Mouse (Mus musculus): Measurements from ENCODE around the gene Bet1l. TPM values are rescaled to one million over a fixed set of nuclear protein-coding genes. Genes with fewer than 3 reads are reported as not detected.

The Bet1l gene
- polyA plus RNA-seq (2021; fragmentation: Nextera tagmentation), result 76.3 and 90.2 TPM in 2 replicates
- long read RNA-seq, experiment 1, transcript Bet1l-201 (4 exons, 2,268 nt), result major isoform, 63 of 81 reads
- long read RNA-seq, experiment 1, transcript Bet1l-204 (1 exons, 1,882 nt), result minor isoform, 11 of 81 reads
- long read RNA-seq, experiment 1, partial matches to known transcripts, result 4 of 81 reads
- long read RNA-seq, experiment 1, other reads (novel, unspliced or antisense), result 2 of 81 reads
- long read RNA-seq, experiment 2, transcript Bet1l-201 (4 exons, 2,268 nt), result major isoform, 69 of 87 reads
- long read RNA-seq, experiment 2, partial matches to known transcripts, result 0 of 87 reads
- long read RNA-seq, experiment 2, other reads (novel, unspliced or antisense), result 16 of 87 reads

GRCm38 (mm10) chr7:140857550-140858505 is at the start of gene Bet1l:
Bet1l (minus strand) TSS chr7:140857577.

GRCm38 (mm10) chr7:140900220-140900619 is 42.8 kb upstream of the Bet1l start, which contains the start of gene Cox8b:
Cox8b (minus strand) TSS chr7:140900446.

GRCm38 (mm10) chr7:140881696-140882468 is 24.5 kb upstream of the Bet1l start, which contains the start of the genes Psmd13 and Sirt3:
Psmd13 (plus strand) TSS chr7:140881968.
Sirt3 (minus strand) TSS chr7:140882309.

GRCm38 (mm10) chr7:140856785-140857549 is 410 bp downstream of the Bet1l start, which contains the start of gene Ric8a:
Ric8a (plus strand) TSS chr7:140856957.

GRCm38 (mm10) chr7:140855860-140856784 is 1.3 kb downstream of the Bet1l start, which contains the start of gene Gm45785:
Gm45785 (minus strand) TSS chr7:140856331.

GRCm38 (mm10) chr7:140847755-140848580 is 9.4 kb downstream of the Bet1l start, which contains the start of gene Odf3:
Odf3 (plus strand) TSS chr7:140847805.

GRCm38 (mm10) chr7:140844905-140845665 is 12.3 kb downstream of the Bet1l start, which contains the start of gene Scgb1c1:
Scgb1c1 (plus strand) TSS chr7:140845547.

GRCm38 (mm10) chr7:140834968-140835757 is 22.2 kb downstream of the Bet1l start, which contains the start of gene Urah:
Urah (plus strand) TSS chr7:140835018.

GRCm38 (mm10) chr7:140821653-140822329 is 35.6 kb downstream of the Bet1l start, which contains the start of gene Zfp941:
Zfp941 (minus strand) TSS chr7:140822178.

Other genes with a start within 250 kb of the Bet1l start
- gene Olfr61, start 228.6 kb downstream of the Bet1l start, polyA plus RNA-seq (2021; fragmentation: Nextera tagmentation), result not detected in 2 replicates
- gene Olfr53, start 211.1 kb downstream of the Bet1l start, polyA plus RNA-seq (2021; fragmentation: Nextera tagmentation), result not detected in 2 replicates
- gene Olfr539, start 197.6 kb downstream of the Bet1l start, polyA plus RNA-seq (2021; fragmentation: Nextera tagmentation), result 0.18 and 0.56 TPM in 2 replicates
- not detected in 2 replicates for gene Olfr45, start 175.6 kb downstream of the Bet1l start, polyA plus RNA-seq (2021; fragmentation: Nextera tagmentation)
- not detected in 2 replicates for gene Olfr541, start 160.3 kb downstream of the Bet1l start, polyA plus RNA-seq (2021; fragmentation: Nextera tagmentation)
- 0.67 and 1.3 TPM in 2 replicates for gene Cyp2e1, start 93.8 kb downstream of the Bet1l start, polyA plus RNA-seq (2021; fragmentation: Nextera tagmentation)
- gene Syce1, start 69.7 kb downstream of the Bet1l start, polyA plus RNA-seq (2021; fragmentation: Nextera tagmentation), result 0.13 TPM in 1 of 2 replicates, not detected in the other
- 12.4 and 16.1 TPM in 2 replicates for gene Zfp941, start 35.4 kb downstream of the Bet1l start, polyA plus RNA-seq (2021; fragmentation: Nextera tagmentation)
- gene Urah, start 22.6 kb downstream of the Bet1l start, polyA plus RNA-seq (2021; fragmentation: Nextera tagmentation), result 5.4 and 7.9 TPM in 2 replicates
- gene Scgb1c1, start 12.0 kb downstream of the Bet1l start, polyA plus RNA-seq (2021; fragmentation: Nextera tagmentation), result not detected in 2 replicates
- 0.09 TPM in 1 of 2 replicates, not detected in the other for gene Odf3, start 9.8 kb downstream of the Bet1l start, polyA plus RNA-seq (2021; fragmentation: Nextera tagmentation)
- 0.92 TPM in 1 of 2 replicates, not detected in the other for gene Gm45785, start 1.2 kb downstream of the Bet1l start, polyA plus RNA-seq (2021; fragmentation: Nextera tagmentation)
- gene Ric8a, start 620 bp downstream of the Bet1l start, polyA plus RNA-seq (2021; fragmentation: Nextera tagmentation), result 48.8 and 56.4 TPM in 2 replicates
- 90.3 and 118 TPM in 2 replicates for gene Psmd13, start 24.4 kb upstream of the Bet1l start, polyA plus RNA-seq (2021; fragmentation: Nextera tagmentation)
- gene Sirt3, start 24.7 kb upstream of the Bet1l start, polyA plus RNA-seq (2021; fragmentation: Nextera tagmentation), result 125 and 147 TPM in 2 replicates
- gene Cox8b, start 42.9 kb upstream of the Bet1l start, polyA plus RNA-seq (2021; fragmentation: Nextera tagmentation), result 1.3 and 2.4 TPM in 2 replicates
- gene Nlrp6, start 63.3 kb upstream of the Bet1l start, polyA plus RNA-seq (2021; fragmentation: Nextera tagmentation), result 0.38 and 0.43 TPM in 2 replicates
- 2.2 and 2.3 TPM in 2 replicates for gene Pgghg, start 83.8 kb upstream of the Bet1l start, polyA plus RNA-seq (2021; fragmentation: Nextera tagmentation)
- gene Ifitm5, start 92.7 kb upstream of the Bet1l start, polyA plus RNA-seq (2021; fragmentation: Nextera tagmentation), result not detected in 2 replicates
- gene Gm45717, start 98.4 kb upstream of the Bet1l start, polyA plus RNA-seq (2021; fragmentation: Nextera tagmentation), result not detected in 2 replicates
- gene Ifitm2, start 98.4 kb upstream of the Bet1l start, polyA plus RNA-seq (2021; fragmentation: Nextera tagmentation), result 41.1 and 49.4 TPM in 2 replicates
- gene Ifitm1, start 109.6 kb upstream of the Bet1l start, polyA plus RNA-seq (2021; fragmentation: Nextera tagmentation), result 6.8 and 8.0 TPM in 2 replicates
- 54.3 and 69.5 TPM in 2 replicates for gene Ifitm3, start 153.2 kb upstream of the Bet1l start, polyA plus RNA-seq (2021; fragmentation: Nextera tagmentation)
- 0.44 and 1.1 TPM in 2 replicates for gene Ifitm6, start 160.3 kb upstream of the Bet1l start, polyA plus RNA-seq (2021; fragmentation: Nextera tagmentation)
- not detected in 2 replicates for gene Gm17387, start 171.6 kb upstream of the Bet1l start, polyA plus RNA-seq (2021; fragmentation: Nextera tagmentation)
- gene B4galnt4, start 203.5 kb upstream of the Bet1l start, polyA plus RNA-seq (2021; fragmentation: Nextera tagmentation), result 19.2 and 19.7 TPM in 2 replicates
- gene Pkp3, start 220.6 kb upstream of the Bet1l start, polyA plus RNA-seq (2021; fragmentation: Nextera tagmentation), result 0.23 TPM in 1 of 2 replicates, not detected in the other
- 2.1 TPM in 2 replicates for gene Sigirr, start 243.0 kb upstream of the Bet1l start, polyA plus RNA-seq (2021; fragmentation: Nextera tagmentation)

Measured in left cerebral cortex, adult 6 months (tissue).